Mouse (Mus musculus) liver, embryonic 14.5 days (tissue): ENCODE measurements at regions not wholly inside any gene's neighbourhood (a gene's known extent, or its start where the extent isn't known, plus 50 kb on each side); places are given as distances from the start of the nearest gene placed in this dataset.

ENCODE experiments used
- ATAC-seq: fragments of 200-750 bp; cut with Nextera tagmentation; 2 replicates; pipeline ENCODE4 v1.8.0; 2017; ENCODE audit warnings: moderate number of reproducible peaks, mild to moderate bottlenecking, moderate library complexity; ENCODE audit not compliant: insufficient read depth
- DNase-seq, 3 experiments: peaks; one replicate each; pipeline ENCODE4 v3.0.0-alpha.2; 2012 to 2013; ENCODE audit warnings: low read depth in 3 of 3, low spot score in 3 of 3
- H3K27ac ChIP-seq: fragments of 300-500 bp; sonication (generic); 2 replicates; pipeline ENCODE4 v1.5.1; 2014; ENCODE audit warnings: moderate library complexity, mild to moderate bottlenecking, control low read depth, inconsistent platforms
- H3K27me3 ChIP-seq: fragments of 300-500 bp; sonication (generic); 2 replicates; pipeline ENCODE4 v1.6.1; 2014; ENCODE audit warnings: mild to moderate bottlenecking, low read length, moderate library complexity; ENCODE audit not compliant: control insufficient read depth, insufficient read depth
- H3K36me3 ChIP-seq: fragments of 300-500 bp; sonication (generic); replicated peaks from 2 replicates; pipeline ENCODE4 v1.6.1; 2014; ENCODE audit warnings: low read depth; ENCODE audit not compliant: control insufficient read depth, insufficient read depth
- H3K4me1 ChIP-seq, 2 experiments: fragments of 200-500 bp in 1 of 2; fragments of 300-500 bp in 1 of 2; sonication (generic) in 1 of 2; replicated peaks; 2 replicates each; pipeline ENCODE4 v1.6.1; 2012 to 2014; ENCODE audit warnings: antibody characterized with exemption in 1 of 2, inconsistent platforms in 1 of 2, low read length in 1 of 2; ENCODE audit not compliant: control insufficient read depth in 2 of 2, insufficient read depth in 2 of 2
- H3K4me2 ChIP-seq: fragments of 300-500 bp; sonication (generic); 2 replicates; pipeline ENCODE4 v1.6.1; 2014; ENCODE audit warnings: low read depth, mild to moderate bottlenecking, control low read depth, moderate library complexity
- H3K4me3 ChIP-seq, 2 experiments: fragments of 200-500 bp in 1 of 2; fragments of 300-500 bp in 1 of 2; sonication (generic) in 1 of 2; 2 replicates each; pipeline ENCODE4 v1.5.1; 2012 to 2014; ENCODE audit warnings: low read depth in 2 of 2, low read length in 2 of 2, mild to moderate bottlenecking in 2 of 2, control low read depth in 1 of 2, inconsistent platforms in 1 of 2, moderate library complexity in 1 of 2; ENCODE audit not compliant: insufficient read depth in 1 of 2
- H3K9ac ChIP-seq: fragments of 300-500 bp; sonication (generic); replicated peaks from 2 replicates; pipeline ENCODE4 v1.6.1; 2014; ENCODE audit warnings: mild to moderate bottlenecking, control low read depth, moderate library complexity
- H3K9me3 ChIP-seq: fragments of 300-500 bp; sonication (generic); 2 replicates; pipeline ENCODE4 v1.6.1; 2016; ENCODE audit warnings: low read length, mixed read lengths; ENCODE audit not compliant: control insufficient read depth
- CTCF ChIP-seq: IDR thresholded peaks from 2 replicates; pipeline ENCODE4 v1.5.1; 2016; ENCODE audit warnings: antibody characterized with exemption, low read depth, control low read depth
- EP300 ChIP-seq: IDR thresholded peaks from 2 replicates; pipeline ENCODE4 v1.6.1; 2016; ENCODE audit warnings: antibody characterized with exemption, low read depth
- WGBS: fragments of 180-500 bp; shearing (Covaris S2); extraction: QIAGEN DNeasy Blood & Tissue Kit; methylation state at CpG from one replicate; pipeline ENCODE4 v1.1.7; 2014; ENCODE audit not compliant: insufficient replicate concordance; 5-methylcytosine and 5-hydroxymethylcytosine counted together

DNA sequence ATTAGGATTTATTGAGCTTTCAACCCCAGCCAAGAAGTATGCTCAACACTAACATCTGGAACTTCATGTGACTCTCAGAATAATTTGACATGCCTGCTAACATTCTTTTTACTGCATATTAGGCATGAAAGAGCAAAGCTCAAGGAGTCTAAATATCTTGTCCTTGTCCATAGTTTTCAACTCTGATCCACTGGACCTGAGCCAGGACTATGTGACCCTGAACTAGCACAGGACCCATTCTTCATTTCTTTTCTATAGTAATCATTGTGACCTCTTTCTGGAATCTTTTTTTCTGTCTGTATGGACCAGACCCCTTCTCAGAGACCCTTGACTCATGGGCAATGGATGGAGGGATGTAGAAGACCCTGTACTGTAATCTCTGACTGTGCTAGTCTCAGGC is 301.6 kb downstream of the Hs3st1 start:
- Histone ChIP-seq H3K27ac (no peak overlapping the region), H3K4me3 (no peak overlapping the region), H3K36me3 (no peaks in the 10 kb centered on the region), H3K9me3 (no peaks in the 10 kb centered on the region), H3K4me2 (no peak overlapping the region), H3K27me3 (no peaks in the 10 kb centered on the region), H3K9ac (no peak overlapping the region), H3K4me1 (no peaks in the 10 kb centered on the region)
- ATAC-seq (no peak), DNase-seq (no peak)
- TF ChIP-seq EP300 (no peak), CTCF (no peak)

DNA sequence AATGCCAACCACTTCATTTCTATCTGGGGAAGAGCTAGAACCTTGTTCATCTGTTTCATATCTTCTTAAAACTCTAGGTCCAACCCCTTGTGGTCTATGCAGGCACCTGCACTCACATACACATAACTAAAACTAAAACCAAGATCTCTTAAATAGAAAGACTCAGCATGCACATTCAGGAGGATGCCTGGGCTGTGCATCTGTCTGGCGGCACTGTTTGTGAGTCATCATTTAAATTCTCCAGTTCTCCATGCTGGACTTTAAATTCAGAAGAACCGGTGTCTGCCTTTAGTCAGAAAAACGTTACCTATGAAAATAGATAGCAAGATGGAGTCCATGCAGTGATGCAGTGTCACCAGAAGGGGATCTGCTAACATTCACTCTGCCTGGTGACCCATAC is 314.5 kb downstream of the Hs3st1 start:
- Histone ChIP-seq H3K9me3 (no peaks in the 10 kb centered on the region), H3K4me2 (no peak overlapping the region), H3K4me3 (no peak overlapping the region), H3K36me3 (no peaks in the 10 kb centered on the region), H3K27me3 (no peaks in the 10 kb centered on the region), H3K27ac (no peak overlapping the region), H3K9ac (no peak overlapping the region), H3K4me1 (no peaks in the 10 kb centered on the region)
- ATAC-seq (no peak), DNase-seq (no peak)
- TF ChIP-seq EP300 (no peak), CTCF (no peak)
- WGBS, result 62% methylated on average over 3 of the region's 3 CpGs

DNA sequence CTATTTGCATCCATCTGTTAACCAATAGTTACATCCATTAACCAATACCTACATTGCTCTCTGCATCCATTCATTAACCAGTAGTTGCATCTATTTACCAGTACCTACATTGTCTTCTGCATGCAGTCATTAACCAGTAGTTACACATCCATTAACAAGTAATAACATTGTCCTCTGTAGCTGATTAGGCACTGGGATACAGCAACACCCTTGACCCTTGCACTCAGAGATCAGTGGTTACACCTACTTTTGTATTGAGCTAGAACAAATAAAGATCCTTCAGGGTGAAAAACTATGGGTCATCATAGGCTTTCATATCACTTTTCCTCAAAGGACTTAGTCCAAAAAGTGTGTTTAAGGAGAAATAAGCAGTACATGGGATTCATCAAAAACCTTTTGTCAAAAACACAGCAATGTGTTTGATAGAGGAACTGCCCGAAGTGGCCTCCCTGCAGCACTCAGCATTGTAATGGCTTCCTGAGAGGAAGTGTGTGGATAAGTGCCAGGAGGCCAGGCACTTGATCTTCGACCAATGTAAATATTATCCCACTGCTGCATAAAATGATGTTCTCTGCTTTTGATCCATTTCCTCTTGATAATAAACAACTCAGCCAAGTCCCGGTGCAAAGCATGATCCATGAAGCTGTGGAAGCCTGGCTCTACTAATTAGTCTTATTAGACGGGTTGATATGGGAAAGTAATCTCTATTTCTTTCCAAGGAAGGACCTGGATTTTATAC is 317.6 kb downstream of the Hs3st1 start:
- TF ChIP-seq EP300 (no peak), CTCF (no peak)
- ATAC-seq (no peak), DNase-seq (no peak)
- H3K27me3 ChIP-seq, result no peaks in the 10 kb centered on the region
- no peaks in the 10 kb centered on the region for H3K9me3 ChIP-seq
- H3K4me2 ChIP-seq, result no peak overlapping the region
- no peak overlapping the region for H3K9ac ChIP-seq
- no peaks in the 10 kb centered on the region for H3K4me1 ChIP-seq
- H3K4me3 ChIP-seq, result no peak overlapping the region
- WGBS, result 11% methylated on average over 4 of the region's 4 CpGs
- no peak overlapping the region for H3K27ac ChIP-seq
- no peaks in the 10 kb centered on the region for H3K36me3 ChIP-seq

GRCm38 (mm10) chr5:39426053-39426452 is 329.2 kb downstream of the Hs3st1 start:
- no peak for DNase-seq
- Histone ChIP-seq H3K27ac (no peak overlapping the region), H3K9ac (no peak overlapping the region), H3K9me3 (no peaks in the 10 kb centered on the region), H3K4me2 (no peak overlapping the region), H3K4me3 (no peak overlapping the region), H3K36me3 (no peaks in the 10 kb centered on the region), H3K4me1 (no peaks in the 10 kb centered on the region), H3K27me3 (no peaks in the 10 kb centered on the region)
- WGBS, result 41% methylated on average over 3 of the region's 3 CpGs
- TF ChIP-seq EP300 (no peak), CTCF (no peak)
- ATAC-seq, result no peak

- DNase-seq (no peak), ATAC-seq (no peak)
- Histone ChIP-seq H3K27ac (no peak overlapping the region), H3K27me3 (no peaks in the 10 kb centered on the region), H3K9me3 (no peaks in the 10 kb centered on the region), H3K36me3 (no peaks in the 10 kb centered on the region), H3K4me2 (no peak overlapping the region), H3K4me3 (no peak overlapping the region), H3K4me1 (no peaks in the 10 kb centered on the region), H3K9ac (no peak overlapping the region)
- 68% methylated on average over 9 of the region's 9 CpGs for WGBS
- TF ChIP-seq CTCF (no peak), EP300 (no peak)
Measured at GRCm38 (mm10) chr5:39423720-39424119, 331.6 kb downstream of the Hs3st1 start.
